Mouse (Mus musculus) NIH3T3 (cell line): ENCODE measurements around the gene Abt1.

Experiments
- DNase-seq: peaks from one replicate; pipeline ENCODE4 v3.0.0-alpha.2; 2012; ENCODE audit warnings: low read depth

The Abt1 gene

GRCm38 (mm10) chr13:23438521-23438920, 14.9 kb upstream of the Abt1 start:
- DNase-seq, result peak; percentile 73

DNA sequence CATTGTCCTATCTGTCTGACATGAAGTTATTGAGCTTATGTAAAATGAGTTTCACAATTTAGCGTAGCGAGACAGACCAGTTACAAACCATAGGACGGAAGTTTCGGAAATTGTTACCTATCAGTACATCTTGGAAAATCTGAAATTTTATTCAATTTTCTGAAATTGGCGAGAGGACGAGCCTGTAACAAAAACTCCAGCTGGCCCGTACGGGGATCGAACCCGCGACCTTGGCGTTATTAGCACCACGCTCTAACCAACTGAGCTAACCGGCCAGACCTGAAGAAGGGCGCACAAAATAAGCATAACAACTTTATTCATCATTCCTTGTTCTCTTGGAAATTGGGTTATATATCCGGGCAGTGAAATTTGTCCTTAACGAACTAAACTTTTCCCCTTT, 14.2 kb upstream of the Abt1 start:
- peak; percentile 88 for DNase-seq

GRCm38 (mm10) chr13:23436861-23437822, 13.5 kb upstream of the Abt1 start:
- DNase-seq, result peak; percentile 79

GRCm38 (mm10) chr13:23436231-23436661, 12.6 kb upstream of the Abt1 start:
- DNase-seq, result peak; percentile 77

GRCm38 (mm10) chr13:23435676-23436075, 12.0 kb upstream of the Abt1 start:
- peak; percentile 27 for DNase-seq

- DNase-seq, result no peak
These were observed 11.6 kb upstream of the Abt1 start for GRCm38 (mm10) chr13:23435241-23435640.

DNA sequence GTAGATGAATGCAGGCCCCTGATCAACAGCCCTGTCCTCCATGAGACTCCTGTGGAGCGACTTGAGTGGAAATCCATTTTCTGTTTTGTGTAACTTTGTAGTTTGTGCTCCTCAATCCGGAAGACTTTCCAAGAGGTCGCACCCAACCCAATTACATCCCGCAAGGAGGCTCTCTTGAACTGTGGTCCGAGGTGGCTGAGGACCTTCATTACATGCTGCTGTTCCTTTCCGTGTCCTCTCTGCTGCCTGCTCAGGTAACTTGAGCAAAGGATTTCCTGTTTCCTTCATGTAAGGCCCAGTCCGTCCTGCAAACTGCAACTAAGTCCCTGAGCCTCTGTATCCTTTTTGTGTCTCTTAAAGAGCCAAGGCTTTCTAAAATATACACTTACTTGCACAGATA, 10.8 kb upstream of the Abt1 start:
- DNase-seq, result no peak

- no peak for DNase-seq
These were observed 10.1 kb upstream of the Abt1 start for GRCm38 (mm10) chr13:23433801-23434200.

GRCm38 (mm10) chr13:23433206-23433605, 9.5 kb upstream of the Abt1 start:
- no peak for DNase-seq

DNA sequence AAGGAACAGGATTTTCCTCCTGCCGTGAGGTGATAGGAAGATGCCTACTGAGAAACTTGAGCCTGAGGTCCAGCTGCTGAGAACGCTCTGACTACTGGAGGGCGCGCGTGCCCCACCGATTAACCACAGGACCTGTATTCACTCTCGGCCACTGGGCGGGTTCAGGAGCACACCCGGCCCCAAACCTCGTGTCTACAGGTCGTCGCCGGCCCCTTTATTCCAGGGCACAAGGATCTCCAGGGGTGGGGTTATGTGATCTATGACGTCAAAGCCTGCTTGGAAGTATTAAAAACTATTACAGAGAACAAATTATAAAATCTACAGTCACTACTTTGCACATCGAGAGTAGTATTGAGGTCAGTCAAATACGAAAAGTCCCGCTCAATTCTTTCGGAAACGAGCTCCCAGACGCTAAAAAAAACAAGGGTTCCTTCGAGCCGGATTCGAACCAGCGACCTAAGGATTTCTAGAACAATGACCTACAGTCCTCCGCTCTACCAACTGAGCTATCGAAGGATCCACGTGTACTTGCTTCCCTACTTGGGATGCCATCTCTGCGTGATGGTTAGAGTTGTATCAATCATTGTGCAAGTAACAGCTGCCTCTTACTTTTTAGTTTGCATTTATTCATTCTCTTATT, 9.0 kb upstream of the Abt1 start:
- peak; percentile 97 for DNase-seq

GRCm38 (mm10) chr13:23431351-23431771, 7.7 kb upstream of the Abt1 start:
- DNase-seq, result peak; percentile 91

- DNase-seq, result peak; percentile 86
These were observed 7.1 kb upstream of the Abt1 start for GRCm38 (mm10) chr13:23430734-23431133.

DNA sequence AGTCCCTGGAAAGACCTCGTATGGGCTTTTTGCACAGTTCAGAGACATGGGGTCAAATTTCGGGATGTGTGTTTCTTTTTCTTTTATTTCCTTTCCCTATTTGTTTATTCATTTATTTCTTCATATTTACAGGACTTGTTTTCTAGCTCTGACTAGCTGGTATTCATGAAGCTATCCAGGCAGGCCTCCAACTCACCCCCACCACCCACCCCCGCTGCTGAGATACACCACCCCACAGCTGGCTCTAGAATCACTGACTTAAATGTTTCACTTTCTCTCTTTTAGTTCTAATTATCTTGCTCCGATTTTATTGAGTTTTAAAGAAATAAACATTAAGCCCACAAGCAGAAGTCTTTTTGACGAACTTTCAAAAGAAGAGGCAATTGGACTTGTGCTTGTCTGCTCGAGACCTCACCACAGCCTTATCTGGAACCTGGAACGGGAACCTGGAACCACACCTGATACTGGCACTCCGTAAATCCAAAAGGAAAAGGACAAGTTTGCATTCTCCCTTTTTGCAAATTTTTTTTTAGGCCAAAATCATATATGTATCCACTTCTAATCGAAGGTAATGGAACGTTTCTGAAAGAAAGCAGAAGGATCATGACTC, 6.2 kb upstream of the Abt1 start:
- DNase-seq, result no peak

GRCm38 (mm10) chr13:23428166-23428993, 4.7 kb upstream of the Abt1 start:
- peak; percentile 29 for DNase-seq

GRCm38 (mm10) chr13:23427401-23427910, 3.8 kb upstream of the Abt1 start:
- DNase-seq, result peak; percentile 25

GRCm38 (mm10) chr13:23426922-23427321, 3.3 kb upstream of the Abt1 start:
- peak; percentile 77 for DNase-seq

DNA sequence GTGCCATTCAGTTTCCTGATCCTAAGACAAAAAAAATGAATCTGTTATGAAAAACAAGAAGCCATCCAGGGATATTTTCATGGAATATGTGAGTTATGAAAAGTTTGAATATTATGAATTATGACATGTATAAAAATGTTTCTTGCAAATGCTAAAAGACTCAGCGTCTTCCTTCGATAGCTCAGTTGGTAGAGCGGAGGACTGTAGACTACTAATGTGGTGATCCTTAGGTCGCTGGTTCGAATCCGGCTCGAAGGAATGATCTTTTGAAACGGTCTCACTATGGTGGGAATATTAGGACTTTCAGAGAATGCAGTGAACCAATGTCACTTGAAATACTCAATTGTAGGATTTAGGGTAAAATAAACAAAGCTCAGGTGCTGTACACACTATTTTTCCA, 2.7 kb upstream of the Abt1 start:
- DNase-seq, result peak; percentile 82

- peak; percentile 88 for DNase-seq
These were observed 1.8 kb upstream of the Abt1 start for GRCm38 (mm10) chr13:23425505-23425904.

GRCm38 (mm10) chr13:23424494-23425325, 1.0 kb upstream of the Abt1 start:
- DNase-seq, result peak; percentile 97

DNA sequence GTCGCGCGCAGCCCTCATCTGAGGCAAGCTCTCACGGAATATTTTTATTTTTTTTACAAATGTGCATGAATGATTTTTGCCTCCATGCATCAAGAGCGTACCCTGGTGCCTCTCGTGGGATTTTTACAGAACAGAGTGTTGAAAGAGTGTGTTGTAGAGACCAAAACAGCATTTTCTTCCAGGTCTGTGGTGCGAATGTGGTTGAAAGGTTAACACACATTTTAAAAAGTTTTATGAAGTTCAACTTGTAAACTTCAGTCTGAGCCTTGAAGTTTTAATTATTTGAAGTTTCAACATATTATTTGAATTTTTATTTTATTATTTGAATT, 350 bp upstream of the Abt1 start:
- DNase-seq, result no peak

DNA sequence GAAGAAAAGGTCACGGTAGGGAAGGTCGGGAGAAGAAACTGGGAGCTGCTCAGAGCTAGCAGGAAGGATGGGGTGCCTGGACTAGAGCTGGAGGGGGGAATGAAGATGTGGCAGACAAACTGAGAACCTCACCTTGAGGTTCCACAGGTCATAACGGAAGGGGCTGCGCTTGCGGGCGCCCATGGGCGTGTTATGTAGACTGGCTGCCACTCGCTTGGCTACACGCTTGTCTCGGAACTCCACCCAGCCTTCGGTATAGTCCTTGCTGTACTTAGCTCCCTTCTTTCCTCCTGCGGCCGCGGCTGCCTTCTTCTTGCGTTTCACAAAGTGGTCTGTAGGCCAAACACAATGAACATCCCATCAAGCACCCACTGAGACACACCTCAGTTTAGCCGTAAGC, 1.3 kb downstream of the Abt1 start:
- DNase-seq, result no peak
